Mouse (Mus musculus) layer of hippocampus, adult 2 months (tissue): ENCODE data around the gene U2af2. TPM values are rescaled to one million over a fixed set of nuclear protein-coding genes. Genes with fewer than 3 reads are reported as not detected.
"Not testable (repeated sequence)": the region's sequence is repeated elsewhere in the genome, so short reads cannot be mapped to it uniquely, and the experiment has no call there.

Experiments used
- DNase-seq, 2 experiments: peaks; one replicate each; pipeline ENCODE4 v3.0.0; 2022; ENCODE audit warnings: low spot score in 2 of 2
- H3K27ac ChIP-seq: fragments of 200-600 bp; 2 replicates; pipeline ENCODE4 v1.8.1; 2022
- H3K4me3 ChIP-seq: fragments of 200-600 bp; 2 replicates; pipeline ENCODE4 v1.8.1; 2022; ENCODE audit warnings: mild to moderate bottlenecking
- CTCF ChIP-seq: fragments of 200-600 bp; conservative IDR thresholded peaks from 2 replicates; pipeline ENCODE4 v1.8.1; 2022; ENCODE audit warnings: antibody characterized with exemption, mild to moderate bottlenecking, moderate library complexity
- long read RNA-seq, 2 experiments: library from polyadenylated mRNA; stranded (forward); transcript quantifications; one replicate each; pipeline ENCODE4 v2.0.0; 2021; ENCODE audit warnings: borderline mapping rate in 2 of 2
- total RNA-seq, 2 experiments: library from RNA; stranded (reverse); gene quantifications; 2 replicates each; pipeline ENCODE4 v1.2.3; 2021

U2af2 gene
- total RNA-seq: 100 to 1,000 TPM; 185 to 192 TPM
- long read RNA-seq, experiment 1, transcript U2af2-201 (12 exons, 2,183 nt): major isoform, 40 of 72 reads
- long read RNA-seq, experiment 1, transcript U2af2-209 (12 exons, 2,088 nt): minor isoform, 10 of 72 reads
- long read RNA-seq, experiment 1, partial matches to known transcripts: 11 of 72 reads
- long read RNA-seq, experiment 1, other reads (novel, unspliced or antisense): 11 of 72 reads
- long read RNA-seq, experiment 2, transcript U2af2-201 (12 exons, 2,183 nt): major isoform, 41 of 77 reads
- long read RNA-seq, experiment 2, transcript U2af2-209 (12 exons, 2,088 nt): minor isoform, 12 of 77 reads
- long read RNA-seq, experiment 2, partial matches to known transcripts: 8 of 77 reads
- long read RNA-seq, experiment 2, other reads (novel, unspliced or antisense): 16 of 77 reads

- Histone ChIP-seq H3K27ac (peak within 1 kb of the TSS; percentile 100), H3K4me3 (peak within 1 kb of the TSS; percentile 79)
- TF ChIP-seq CTCF: no peak
- DNase-seq: peak; percentile 91 to 93
Observed at GRCm38 (mm10) chr7:5061774-5062359, at the start of gene U2af2. Gene U2af2, plus strand, starts transcription at chr7:5062143.

DNA sequence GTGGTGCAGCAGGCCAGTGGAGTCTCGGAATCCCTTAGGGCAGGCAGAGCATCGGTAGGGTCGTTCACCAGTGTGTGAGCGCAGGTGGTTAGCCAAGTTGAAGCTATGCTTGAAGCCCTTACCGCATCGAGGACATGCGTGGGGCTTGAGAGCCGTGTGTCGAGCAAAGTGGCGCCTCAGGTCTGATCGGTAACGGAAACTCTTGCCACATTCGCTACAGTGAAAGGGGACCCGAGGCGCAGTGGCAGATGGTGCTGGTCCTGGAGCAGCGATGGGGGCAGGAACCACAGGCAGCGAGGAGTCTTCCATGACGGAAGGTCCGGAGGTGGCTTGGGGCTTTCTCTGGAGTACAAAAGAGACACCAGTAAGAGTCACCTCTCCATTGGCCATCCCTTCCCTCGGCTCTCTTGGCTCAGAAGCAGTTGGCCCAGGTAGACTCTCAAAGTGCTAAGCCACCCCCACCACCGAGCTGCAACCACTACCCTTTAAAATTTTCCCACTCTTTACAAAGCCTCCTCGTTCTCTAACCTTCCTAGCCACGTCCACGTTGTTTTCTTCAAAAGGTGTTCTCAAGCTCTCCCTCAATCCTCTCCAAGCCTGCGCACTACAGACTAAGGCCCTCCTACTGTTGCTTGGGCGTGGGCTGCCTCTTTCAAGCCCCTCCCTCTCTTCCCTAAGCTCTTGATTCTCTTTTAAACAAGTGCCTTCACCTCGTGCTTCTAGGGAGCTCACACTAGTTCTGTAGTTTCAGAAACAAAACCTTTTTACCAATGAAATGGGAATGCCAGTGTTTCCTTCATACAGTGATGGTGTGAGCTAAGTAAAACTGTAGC is 49.0 kb upstream of the U2af2 start:
- DNase-seq: no peak

GRCm38 (mm10) chr7:5014251-5015117 is 47.5 kb upstream of the U2af2 start, which contains the start of the genes Zfp524 and Fiz1:
Gene Zfp524, plus strand, starts transcription at chr7:5014415.
Gene Fiz1, minus strand, starts transcription at chr7:5014697.
- Histone ChIP-seq H3K4me3 (peak within 1 kb of the TSS; percentile 91), H3K27ac (peak within 1 kb of the TSS; percentile 97)
- no peak for TF ChIP-seq CTCF
- DNase-seq: peak; percentile 96 to 97

More for the DNA sequence above, 49.0 kb upstream of the U2af2 start:
- Histone ChIP-seq H3K27ac (no peak overlapping the region), H3K4me3 (no peak overlapping the region)
- TF ChIP-seq CTCF: no peak

DNA sequence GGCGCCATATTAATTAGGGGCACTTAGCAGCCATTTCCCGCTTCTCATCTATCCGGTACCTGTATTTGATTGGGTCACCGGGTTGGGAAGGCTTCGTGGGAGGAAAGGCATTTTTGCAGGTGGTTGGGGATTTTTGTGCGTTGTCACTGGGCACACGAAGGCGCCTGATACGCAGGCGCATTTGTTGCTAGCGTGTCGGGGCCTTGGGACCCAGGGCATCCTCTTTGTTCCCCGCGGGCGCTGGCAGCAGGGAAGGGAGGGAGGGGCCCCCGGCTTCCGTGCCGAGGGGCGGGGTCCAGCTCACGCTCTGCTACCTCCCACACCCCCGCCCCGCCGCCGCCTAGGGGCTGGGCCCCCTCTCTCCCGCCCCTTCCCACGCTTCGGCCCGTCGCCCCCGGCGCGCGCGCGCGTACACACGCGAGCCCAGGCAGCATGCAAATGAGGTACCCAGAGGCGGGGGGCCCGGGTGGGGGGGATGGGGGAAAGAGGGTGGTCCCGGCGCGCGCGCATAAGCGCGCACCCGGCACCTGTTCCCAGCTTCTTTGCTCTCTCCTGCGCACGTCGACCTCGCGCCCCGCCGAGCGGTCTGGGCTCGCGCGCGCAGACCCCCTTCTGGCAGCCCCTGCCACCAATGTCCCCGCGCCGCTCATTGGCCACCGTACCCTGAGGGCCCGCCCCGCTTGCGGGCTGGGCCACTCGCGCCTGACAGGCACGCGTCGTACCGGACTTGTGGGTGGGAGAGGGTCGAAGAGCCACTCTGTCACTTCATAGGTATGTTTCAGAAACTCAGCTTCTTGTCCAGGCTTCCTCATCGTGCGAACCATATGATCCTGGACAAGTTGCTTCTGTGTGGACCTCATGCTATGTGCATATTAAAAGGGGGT is 46.6 kb upstream of the U2af2 start, which contains the start of gene Gm44973:
Gm44973 (plus strand) TSS at position 379 of the 884 bp plus-strand sequence.
- DNase-seq: peak; percentile 91 to 92
- Histone ChIP-seq H3K4me3 (peak within 1 kb of the TSS; percentile 91), H3K27ac (peak within 1 kb of the TSS; percentile 97)
- no peak; the same call in 1 of the 2 replicates for TF ChIP-seq CTCF

DNA sequence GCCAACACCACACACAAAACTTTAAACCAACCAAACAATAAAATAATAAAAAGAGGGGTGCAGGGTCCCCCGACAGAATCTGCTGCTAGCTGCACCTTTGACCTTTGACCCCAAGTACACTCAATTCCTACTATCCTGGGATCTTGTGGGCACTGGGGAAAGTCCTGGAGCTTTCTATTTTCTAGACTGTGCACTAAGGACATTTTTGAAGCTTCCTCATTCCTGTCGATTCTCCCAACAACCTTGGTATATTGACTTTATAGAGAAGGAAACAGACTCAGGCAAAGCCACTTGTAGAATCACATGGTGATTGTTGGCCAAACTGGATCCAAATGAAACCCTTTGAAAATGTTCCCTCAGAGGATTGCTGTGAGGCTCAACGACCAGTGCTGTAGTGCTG is 45.9 kb upstream of the U2af2 start:
- no peak for TF ChIP-seq CTCF
- DNase-seq: no peak
- Histone ChIP-seq H3K4me3 (peak overlapping the region; percentile 91), H3K27ac (peak overlapping the region; percentile 97)

GRCm38 (mm10) chr7:5016920-5017319 is 45.0 kb upstream of the U2af2 start:
- Histone ChIP-seq H3K4me3 (no peak overlapping the region), H3K27ac (no peak overlapping the region)
- TF ChIP-seq CTCF: no peak
- no peak for DNase-seq

GRCm38 (mm10) chr7:5017352-5017751 is 44.6 kb upstream of the U2af2 start:
- Histone ChIP-seq H3K4me3 (no peak overlapping the region), H3K27ac (no peak overlapping the region)
- peak; percentile 59 for TF ChIP-seq CTCF
- DNase-seq: no peak

- no peak for TF ChIP-seq CTCF
- no peak overlapping the region for H3K27ac ChIP-seq
- H3K4me3 ChIP-seq: no peak overlapping the region
- no peak for DNase-seq
Observed at GRCm38 (mm10) chr7:5017931-5018330, 44.0 kb upstream of the U2af2 start.

DNA sequence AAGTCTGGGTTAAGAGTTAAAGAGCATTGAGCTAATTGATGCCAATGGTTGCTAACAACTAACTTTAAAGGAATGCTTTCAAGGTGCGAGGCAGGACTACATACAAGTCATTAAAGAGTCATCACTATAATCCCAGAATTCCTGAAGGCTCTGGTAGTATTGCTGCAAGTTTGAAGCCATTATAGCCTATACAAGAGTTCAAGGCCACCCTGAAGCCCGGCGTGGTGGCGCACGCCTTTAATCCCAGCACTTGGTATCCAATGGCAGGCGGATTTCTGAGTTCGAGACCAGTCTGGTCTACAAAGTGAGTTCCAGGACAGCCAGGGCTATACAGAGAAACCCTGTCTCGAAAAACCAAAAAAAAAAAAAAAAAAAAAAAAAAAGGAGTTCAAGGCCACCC is 42.4 kb upstream of the U2af2 start:
- DNase-seq: not testable (repeated sequence)
- Histone ChIP-seq H3K4me3 (peak overlapping the region; percentile 92), H3K27ac (peak overlapping the region; percentile 96)

DNA sequence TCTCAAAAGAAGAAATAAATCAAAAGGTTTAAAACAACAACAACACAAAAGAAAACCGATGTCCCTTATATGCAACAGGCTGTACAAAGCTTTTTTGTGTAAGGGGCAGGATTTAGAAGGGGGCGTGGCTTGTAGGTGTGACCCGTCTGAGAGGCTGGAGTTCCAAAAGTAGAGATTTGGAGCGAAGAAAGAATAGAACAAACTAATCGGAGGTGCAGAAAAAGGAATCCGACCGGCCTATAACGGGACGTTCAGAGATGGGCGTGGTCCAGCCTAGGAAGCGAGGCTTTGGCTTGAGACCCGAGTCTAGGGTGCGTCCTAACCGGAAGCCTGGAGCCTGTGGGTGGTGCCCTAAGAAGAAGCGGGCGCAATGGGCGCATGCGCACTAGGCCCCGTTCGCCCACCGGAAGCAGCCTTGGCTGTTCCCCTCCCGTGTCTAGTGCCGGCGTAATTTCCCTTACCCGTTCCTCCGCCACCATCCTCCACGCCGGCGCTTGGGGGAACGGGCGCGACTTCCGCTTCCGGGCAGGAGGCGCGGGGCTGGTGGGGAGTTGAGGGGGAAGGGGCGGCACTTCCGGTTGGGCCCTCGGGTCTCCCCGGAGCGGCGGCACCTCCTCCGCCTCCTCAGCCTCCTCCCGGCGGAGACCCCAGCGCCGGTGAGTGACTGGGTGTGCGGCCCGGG is 41.8 kb upstream of the U2af2 start, which contains the start of the genes Zfp865 and Ccdc106:
Zfp865 (plus strand) TSS at position 377 of the 682 bp plus-strand sequence.
Ccdc106 (plus strand) TSS at position 554 of the 682 bp plus-strand sequence.
- TF ChIP-seq CTCF: 0 out of 2 replicates have a peak, but pooled peaks have one; percentile 6
- DNase-seq: peak; percentile 99
- peak within 1 kb of the TSS; percentile 96 for H3K27ac ChIP-seq
- peak within 1 kb of the TSS; percentile 92 for H3K4me3 ChIP-seq

GRCm38 (mm10) chr7:5020685-5021084 is 41.3 kb upstream of the U2af2 start:
- no peak for TF ChIP-seq CTCF
- peak overlapping the region; percentile 96 for H3K27ac ChIP-seq
- peak overlapping the region; percentile 92 for H3K4me3 ChIP-seq
- no peak for DNase-seq
